Mouse (Mus musculus) testis, adult 2 months (tissue): ENCODE data around the gene Zfp202.

Source experiments
- CTCF ChIP-seq: fragments of 200-500 bp; IDR thresholded peaks from 2 replicates; pipeline ENCODE4 v1.5.1; 2012; ENCODE audit warnings: low read depth, mild to moderate bottlenecking, inconsistent platforms, low read length, moderate library complexity; ENCODE audit not compliant: control insufficient read depth, insufficient read depth, insufficient replicate concordance
- POLR2A ChIP-seq: fragments of 200-500 bp; IDR thresholded peaks from 2 replicates; pipeline ENCODE4 v1.6.1; 2012; ENCODE audit warnings: low read depth, mild to moderate bottlenecking, inconsistent platforms, low read length, moderate library complexity; ENCODE audit not compliant: control insufficient read depth

- TF ChIP-seq CTCF (no peak), POLR2A (no peak)
Measured at GRCm38 (mm10) chr9:40166446-40166845, 25.7 kb upstream of the Zfp202 start.
